Mouse (Mus musculus) intestine, postnatal 0 days (tissue): ENCODE results near the gene Slc25a39. TPM values are rescaled to one million over a fixed set of nuclear protein-coding genes. Genes with fewer than 3 reads are reported as not detected.
"Not testable (repeated sequence)": the region's sequence is repeated elsewhere in the genome, so short reads cannot be mapped to it uniquely, and the experiment has no call there.

Experiments
- ATAC-seq: fragments of 200-750 bp; cut with Nextera tagmentation; 2 replicates; pipeline ENCODE4 v1.8.0; 2017; ENCODE audit warnings: mild to moderate bottlenecking, moderate TSS enrichment, moderate library complexity
- H3K27ac ChIP-seq: fragments of 300-500 bp; sonication (generic); 2 replicates; pipeline ENCODE4 v1.5.1; 2014; ENCODE audit warnings: mild to moderate bottlenecking, low read depth, low read length, moderate library complexity
- H3K27me3 ChIP-seq: fragments of 300-500 bp; sonication (generic); replicated peaks from 2 replicates; pipeline ENCODE4 v1.6.1; 2014; ENCODE audit warnings: low read length, mixed read lengths; ENCODE audit not compliant: control insufficient read depth, insufficient read depth
- H3K36me3 ChIP-seq: fragments of 300-500 bp; sonication (generic); 2 replicates; pipeline ENCODE4 v1.6.1; 2014; ENCODE audit warnings: mild to moderate bottlenecking, moderate library complexity; ENCODE audit not compliant: control insufficient read depth, insufficient read depth
- H3K4me1 ChIP-seq: fragments of 300-500 bp; sonication (generic); replicated peaks from 2 replicates; pipeline ENCODE4 v1.6.1; 2014; ENCODE audit warnings: antibody characterized with exemption, low read length, mixed read lengths; ENCODE audit not compliant: control insufficient read depth, insufficient read depth
- H3K4me2 ChIP-seq: fragments of 300-500 bp; sonication (generic); replicated peaks from 2 replicates; pipeline ENCODE4 v1.6.1; 2014; ENCODE audit warnings: low read depth, mild to moderate bottlenecking, moderate library complexity
- H3K4me3 ChIP-seq: fragments of 300-500 bp; sonication (generic); 2 replicates; pipeline ENCODE4 v1.5.1; 2014; ENCODE audit warnings: low read depth, low read length
- H3K9ac ChIP-seq: fragments of 300-500 bp; sonication (generic); 2 replicates; pipeline ENCODE4 v1.6.1; 2014; ENCODE audit warnings: mild to moderate bottlenecking, low read depth, low read length
- H3K9me3 ChIP-seq: fragments of 300-500 bp; sonication (generic); 2 replicates; pipeline ENCODE4 v1.6.1; 2016; ENCODE audit warnings: mixed run types; ENCODE audit not compliant: control insufficient read depth
- CTCF ChIP-seq: sonication (generic); IDR thresholded peaks from 2 replicates; pipeline ENCODE4 v1.5.1; 2016; ENCODE audit warnings: low read depth, mild to moderate bottlenecking, control low read depth, antibody characterized with exemption, moderate library complexity
- WGBS: fragments of 180-500 bp; shearing (Covaris S2); extraction: QIAGEN DNeasy Blood & Tissue Kit; methylation state at CpG from one replicate; pipeline ENCODE4 v1.1.7; 2014; 5-methylcytosine and 5-hydroxymethylcytosine counted together
- polyA plus RNA-seq: library from polyadenylated mRNA; unstranded; fragments of >200 nt; fragmentation: Nextera tagmentation; extraction: Ambion mirVana; gene quantifications from 2 replicates; pipeline ENCODE4 v1.2.1, GENCODE M21; 2015

The Slc25a39 gene
- polyA plus RNA-seq, 1 experiment from 2014 or later, result 296 TPM

- TF ChIP-seq CTCF, result no peak
These were observed 40.1 kb downstream of the Slc25a39 start for GRCm38 (mm10) chr11:102367504-102368280.

DNA sequence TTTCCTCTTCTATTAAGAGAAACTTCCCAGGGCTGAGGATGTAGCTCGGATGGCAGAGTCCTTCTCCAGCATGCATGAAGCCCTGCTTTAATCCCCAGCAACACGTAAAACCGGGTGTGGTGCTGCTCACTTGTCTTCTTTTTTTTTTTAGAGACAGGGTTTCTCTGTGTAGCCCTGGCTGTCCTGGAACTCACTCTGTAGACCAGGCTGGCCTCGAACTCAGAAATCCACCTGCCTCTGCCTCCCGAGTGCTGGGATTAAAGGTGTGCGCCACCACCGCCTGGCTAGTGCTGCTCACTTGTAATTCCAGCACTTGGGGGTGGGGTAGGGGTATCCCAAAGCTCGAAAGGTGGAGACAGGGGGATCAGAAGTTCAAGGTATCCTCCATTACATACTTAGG lies 41.6 kb downstream of the Slc25a39 start, which contains the start of gene Slc4a1:
TSS of gene Slc4a1 (minus strand) at position 101 of the 400 bp plus-strand sequence.
- ATAC-seq, H3K9ac ChIP-seq, H3K27me3 ChIP-seq, H3K36me3 ChIP-seq, H3K27ac ChIP-seq, H3K4me3 ChIP-seq, H3K9me3 ChIP-seq, H3K4me2 ChIP-seq, H3K4me1 ChIP-seq: not testable (repeated sequence)
- WGBS, result 82% methylated on average over 8 of the region's 8 CpGs

More at GRCm38 (mm10) chr11:102367504-102368280, 40.1 kb downstream of the Slc25a39 start:
- WGBS, result 70% methylated on average over 9 of the region's 9 CpGs
- ATAC-seq, result no peak
- Histone ChIP-seq H3K27me3 (0 out of 2 replicates have a peak, but pooled peaks cover 2% of the 10 kb centered on the region), H3K4me2 (no peak overlapping the region), H3K4me3 (no peak overlapping the region), H3K4me1 (no peaks in the 10 kb centered on the region), H3K9me3 (no peaks in the 10 kb centered on the region), H3K9ac (no peak overlapping the region), H3K27ac (no peak overlapping the region), H3K36me3 (no peaks in the 10 kb centered on the region)

- no peak overlapping the region for H3K4me3 ChIP-seq
- H3K36me3 ChIP-seq, result no peaks in the 10 kb centered on the region
- 0 out of 2 replicates have a peak, but pooled peaks cover 2% of the 10 kb centered on the region for H3K27me3 ChIP-seq
- H3K4me1 ChIP-seq, result no peaks in the 10 kb centered on the region
- 62% methylated on average over 4 of the region's 4 CpGs for WGBS
- no peak overlapping the region for H3K9ac ChIP-seq
- H3K9me3 ChIP-seq, result no peaks in the 10 kb centered on the region
- no peak for ATAC-seq
- no peak overlapping the region for H3K4me2 ChIP-seq
- H3K27ac ChIP-seq, result no peak overlapping the region
- no peak for TF ChIP-seq CTCF
These were observed 42.0 kb downstream of the Slc25a39 start for GRCm38 (mm10) chr11:102365699-102366098.

- no peak for ATAC-seq
- no peak overlapping the region for H3K4me3 ChIP-seq
- TF ChIP-seq CTCF, result no peak
- H3K9me3 ChIP-seq, result no peaks in the 10 kb centered on the region
- H3K27ac ChIP-seq, result no peak overlapping the region
- H3K4me2 ChIP-seq, result no peak overlapping the region
- H3K27me3 ChIP-seq, result 0 out of 2 replicates have a peak, but pooled peaks cover 2% of the 10 kb centered on the region
- no peaks in the 10 kb centered on the region for H3K36me3 ChIP-seq
- no peaks in the 10 kb centered on the region for H3K4me1 ChIP-seq
- H3K9ac ChIP-seq, result no peak overlapping the region
- WGBS, result 74% methylated on average over 14 of the region's 14 CpGs
These were observed 43.0 kb downstream of the Slc25a39 start for GRCm38 (mm10) chr11:102364570-102365371.

DNA sequence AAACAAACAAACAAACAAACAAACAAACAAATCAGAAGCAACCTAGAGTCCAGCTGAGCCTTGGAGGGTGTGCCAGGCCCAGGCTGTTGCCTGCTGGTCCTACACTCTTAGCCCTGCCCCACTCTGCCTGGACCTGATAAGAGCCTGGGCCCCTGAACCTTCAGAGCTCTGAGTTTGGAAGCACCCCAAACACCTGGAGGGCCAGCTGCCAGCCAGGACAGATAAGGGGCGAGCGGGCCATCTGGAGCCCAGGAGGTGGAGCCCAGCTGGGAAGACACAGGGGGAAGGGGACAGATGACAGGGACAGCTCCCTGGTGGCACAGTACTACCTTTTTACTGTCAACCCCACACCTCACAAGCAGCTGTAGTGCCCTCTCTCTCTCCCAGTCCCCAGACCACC lies 44.1 kb downstream of the Slc25a39 start:
- H3K4me1 ChIP-seq, result no peaks in the 10 kb centered on the region
- 0 out of 2 replicates have a peak, but pooled peaks cover 2% of the 10 kb centered on the region for H3K27me3 ChIP-seq
- no peak overlapping the region for H3K4me3 ChIP-seq
- no peak overlapping the region for H3K4me2 ChIP-seq
- H3K36me3 ChIP-seq, result no peaks in the 10 kb centered on the region
- ATAC-seq, result no peak
- H3K9me3 ChIP-seq, result no peaks in the 10 kb centered on the region
- 20% methylated on average over 2 of the region's 2 CpGs for WGBS
- H3K9ac ChIP-seq, result no peak overlapping the region
- no peak for TF ChIP-seq CTCF
- H3K27ac ChIP-seq, result no peak overlapping the region

- no peaks in the 10 kb centered on the region for H3K4me1 ChIP-seq
- H3K36me3 ChIP-seq, result no peaks in the 10 kb centered on the region
- ATAC-seq, result no peak
- no peak overlapping the region for H3K4me3 ChIP-seq
- TF ChIP-seq CTCF, result no peak
- no peaks in the 10 kb centered on the region for H3K9me3 ChIP-seq
- 0 out of 2 replicates have a peak, but pooled peaks cover 2% of the 10 kb centered on the region for H3K27me3 ChIP-seq
- H3K9ac ChIP-seq, result no peak overlapping the region
- 87% methylated on average over 8 of the region's 8 CpGs for whole genome bisulfite sequencing
- no peak overlapping the region for H3K27ac ChIP-seq
- H3K4me2 ChIP-seq, result no peak overlapping the region
These were observed 45.8 kb downstream of the Slc25a39 start for GRCm38 (mm10) chr11:102361776-102362495.
